Mouse (Mus musculus) ovary, postnatal 36 days (tissue): ENCODE data around the gene Capzb.

Experiments
- DNase-seq: peaks from one replicate; pipeline ENCODE4 v3.0.0; 2022; ENCODE audit warnings: low spot score, mixed read lengths

The Capzb gene

GRCm38 (mm10) chr4:139179731-139180625 is 12.7 kb upstream of the Capzb start:
- DNase-seq: no peak

- no peak for DNase-seq
Observed at GRCm38 (mm10) chr4:139182511-139182910, 10.2 kb upstream of the Capzb start.

- DNase-seq: no peak
Observed at GRCm38 (mm10) chr4:139185766-139186442, 6.8 kb upstream of the Capzb start.

- DNase-seq: no peak
Observed at GRCm38 (mm10) chr4:139187930-139188329, 4.8 kb upstream of the Capzb start.

GRCm38 (mm10) chr4:139191605-139192498 is 847 bp upstream of the Capzb start:
- DNase-seq: no peak

- DNase-seq: no peak
Observed at GRCm38 (mm10) chr4:139193176-139194093, 736 bp downstream of the Capzb start.

- no peak for DNase-seq
Observed at GRCm38 (mm10) chr4:139195101-139195500, 2.4 kb downstream of the Capzb start.

GRCm38 (mm10) chr4:139196464-139196863 is 3.8 kb downstream of the Capzb start:
- DNase-seq: no peak

- no peak for DNase-seq
Observed at GRCm38 (mm10) chr4:139196949-139197348, 4.2 kb downstream of the Capzb start.

GRCm38 (mm10) chr4:139197453-139197852 is 4.8 kb downstream of the Capzb start:
- no peak for DNase-seq

GRCm38 (mm10) chr4:139198004-139198689 is 5.4 kb downstream of the Capzb start:
- peak; percentile 53 for DNase-seq

GRCm38 (mm10) chr4:139199126-139199525 is 6.4 kb downstream of the Capzb start:
- DNase-seq: no peak

GRCm38 (mm10) chr4:139199703-139200340 is 7.1 kb downstream of the Capzb start:
- DNase-seq: no peak

- no peak for DNase-seq
Observed at GRCm38 (mm10) chr4:139200946-139201345, 8.2 kb downstream of the Capzb start.

GRCm38 (mm10) chr4:139202556-139202955 is 9.9 kb downstream of the Capzb start:
- peak; percentile 49 for DNase-seq

- no peak for DNase-seq
Observed at GRCm38 (mm10) chr4:139203381-139203780, 10.7 kb downstream of the Capzb start.

- no peak for DNase-seq
Observed at GRCm38 (mm10) chr4:139205842-139206241, 13.1 kb downstream of the Capzb start.

- DNase-seq: no peak
Observed at GRCm38 (mm10) chr4:139206353-139207045, 13.8 kb downstream of the Capzb start.
